Mouse (Mus musculus) embryo, embryonic 10.5 days (tissue): ENCODE results near the gene Cenpm.

Experiments
- DNase-seq: peaks from one replicate; pipeline ENCODE4 v3.0.0-alpha.2; 2015; ENCODE audit warnings: low spot score

Gene Cenpm

DNA sequence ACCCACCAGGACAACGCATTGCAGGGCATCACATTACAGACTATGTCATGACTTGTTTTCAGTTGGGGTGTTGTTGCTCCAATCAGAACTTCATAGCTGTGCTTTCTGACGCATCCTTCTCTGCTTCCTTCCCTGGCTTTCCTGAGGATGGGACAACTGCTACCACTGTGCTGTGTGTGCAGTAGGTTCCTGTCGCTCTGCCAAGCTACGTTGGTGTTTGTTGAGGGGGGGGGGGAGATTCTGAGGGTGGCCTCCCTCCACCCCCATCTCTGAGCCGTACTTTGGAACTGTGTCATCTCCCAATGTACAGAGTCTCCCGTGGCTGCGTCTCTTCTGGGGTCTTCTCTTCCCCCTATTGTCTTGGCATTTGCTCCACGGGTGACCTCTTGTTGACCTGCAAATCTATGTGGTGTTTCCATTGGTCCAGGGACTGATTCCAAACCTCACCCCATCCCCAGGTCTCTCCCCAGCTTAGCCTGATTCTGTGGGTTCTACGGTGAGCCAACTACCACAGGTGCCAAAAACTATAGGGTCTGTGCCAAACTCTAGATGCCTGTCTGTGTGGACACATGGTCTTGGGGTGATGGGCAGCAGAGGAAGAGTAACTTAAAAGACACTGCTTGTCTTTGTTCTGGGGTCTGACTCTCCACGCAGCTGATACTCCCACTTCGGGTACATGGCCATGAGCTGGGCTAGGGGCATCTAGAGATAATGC, 29.1 kb downstream of the Cenpm start:
- no peak for DNase-seq

DNA sequence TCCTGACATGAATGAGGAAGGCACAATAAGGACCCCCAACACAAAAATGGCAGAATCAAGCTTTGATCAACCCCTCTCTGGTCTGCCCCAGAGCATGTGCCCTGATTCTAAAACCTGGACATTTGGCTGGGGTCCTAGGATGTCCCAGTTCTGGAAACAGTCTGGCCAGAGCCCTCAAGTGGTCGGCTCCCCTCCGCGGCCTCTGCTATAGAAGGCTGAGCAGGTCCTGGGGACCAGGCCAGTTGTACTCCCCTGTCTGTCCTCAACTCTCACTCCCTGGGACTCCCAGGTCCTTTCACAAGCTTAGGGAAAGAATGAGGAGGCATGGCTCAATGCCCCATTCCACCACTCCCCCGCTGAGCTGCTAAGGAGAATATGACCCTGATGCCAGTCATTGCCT, 31.3 kb downstream of the Cenpm start:
- DNase-seq, result peak; percentile 29

DNA sequence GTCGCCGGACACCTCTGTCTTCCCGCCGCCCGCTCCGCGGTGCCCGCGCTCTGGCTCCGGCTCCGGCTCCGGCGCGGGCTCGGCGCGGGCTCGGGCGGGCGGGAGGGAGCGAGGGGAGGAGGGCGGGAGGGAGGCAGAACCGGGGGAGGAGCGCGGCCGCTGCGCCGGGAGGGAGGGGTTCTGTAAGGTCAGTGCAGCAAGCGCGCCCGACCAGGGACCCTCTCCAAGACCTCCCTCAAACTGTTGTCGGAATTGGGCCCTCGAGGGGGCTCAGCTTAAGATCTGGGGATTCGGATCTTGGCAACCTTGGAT, 31.8 kb downstream of the Cenpm start, which contains the start of gene Shisa8:
Gene Shisa8, minus strand, starts transcription at position 64 of the 312 bp plus-strand sequence.
- DNase-seq, result peak; percentile 33

- peak; percentile 46 for DNase-seq
These were observed 32.4 kb downstream of the Cenpm start for GRCm38 (mm10) chr15:82211911-82212751.

- DNase-seq, result no peak
These were observed 33.3 kb downstream of the Cenpm start for GRCm38 (mm10) chr15:82211281-82211680.

DNA sequence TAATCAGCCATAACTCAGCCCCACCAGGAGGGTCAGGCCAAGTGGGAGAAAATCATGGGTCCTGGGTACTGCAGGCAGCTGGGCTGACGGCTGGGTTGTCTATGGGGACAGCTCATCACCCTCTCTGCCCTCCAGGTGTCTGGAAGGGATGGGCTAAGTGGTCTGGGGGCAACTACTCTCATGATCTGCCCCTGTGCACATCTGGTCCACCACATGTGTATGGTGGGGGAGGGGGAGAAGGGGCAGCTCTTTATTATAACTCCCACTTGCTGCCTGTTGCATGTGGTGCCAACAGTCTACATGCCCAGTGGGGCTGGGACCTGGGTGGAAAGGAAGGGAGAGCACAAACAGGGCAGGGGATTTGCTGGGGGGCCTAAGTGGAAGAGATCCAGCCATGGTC, 33.7 kb downstream of the Cenpm start:
- DNase-seq, result no peak

- no peak for DNase-seq
These were observed 35.1 kb downstream of the Cenpm start for GRCm38 (mm10) chr15:82209295-82210050.

DNA sequence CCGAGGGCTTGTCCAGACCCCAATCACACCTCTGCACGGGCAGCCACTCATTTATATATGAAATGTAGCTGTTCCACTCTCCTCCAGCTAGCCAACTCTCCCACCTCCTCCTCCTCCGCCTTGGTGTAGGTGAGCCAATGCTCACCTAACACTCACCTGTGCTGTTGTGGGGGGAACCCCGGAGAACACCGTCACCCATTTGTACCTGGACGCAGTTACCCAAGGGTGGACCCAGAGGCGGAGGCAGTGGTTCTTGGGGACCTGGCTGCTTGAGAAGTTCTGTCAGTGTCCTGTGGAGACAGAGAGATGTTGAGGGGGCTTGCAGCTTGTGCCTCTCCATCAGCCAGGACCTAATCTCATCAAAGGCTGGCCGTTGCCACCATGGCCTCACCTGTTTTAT, 36.2 kb downstream of the Cenpm start:
- DNase-seq, result no peak

DNA sequence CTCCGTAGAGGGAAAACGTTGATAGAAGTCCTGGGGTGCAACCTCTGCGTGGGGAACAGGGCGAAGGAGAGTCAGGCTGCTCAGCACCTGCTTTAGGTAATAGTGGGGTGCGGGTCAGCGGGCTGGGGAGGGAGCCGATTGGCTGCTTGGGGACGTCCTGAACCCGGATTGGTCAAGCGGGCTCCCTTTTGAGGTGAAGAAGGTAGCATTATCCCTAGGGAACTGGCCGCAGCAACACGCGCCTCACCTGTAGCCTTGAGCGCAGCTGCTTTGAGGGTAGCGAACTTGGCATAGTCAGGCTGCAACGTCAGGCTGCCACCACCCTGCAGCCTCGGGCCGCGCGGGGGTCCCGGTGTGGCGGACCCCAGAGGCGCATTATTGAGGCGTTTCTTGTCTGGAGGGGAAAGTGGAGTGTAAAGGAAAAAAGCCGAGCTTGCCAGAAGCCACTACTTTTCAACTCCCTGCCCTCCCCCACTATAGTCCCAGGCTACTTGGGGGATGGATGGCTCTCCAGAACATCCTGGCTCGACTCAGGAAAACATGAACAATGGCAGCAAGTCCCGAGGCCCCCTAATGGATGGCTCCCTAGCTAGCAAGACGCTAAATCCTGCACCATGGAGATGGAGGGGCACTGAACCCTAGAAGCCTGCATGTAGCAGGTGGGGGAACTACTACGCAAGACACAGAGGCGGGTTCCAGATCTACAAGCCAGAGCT, 36.9 kb downstream of the Cenpm start:
- DNase-seq, result no peak

- DNase-seq, result no peak
These were observed 37.5 kb downstream of the Cenpm start for GRCm38 (mm10) chr15:82207105-82207459.

- DNase-seq, result no peak
These were observed 38.0 kb downstream of the Cenpm start for GRCm38 (mm10) chr15:82206365-82207104.

GRCm38 (mm10) chr15:82204680-82205371, 39.7 kb downstream of the Cenpm start:
- DNase-seq, result no peak

DNA sequence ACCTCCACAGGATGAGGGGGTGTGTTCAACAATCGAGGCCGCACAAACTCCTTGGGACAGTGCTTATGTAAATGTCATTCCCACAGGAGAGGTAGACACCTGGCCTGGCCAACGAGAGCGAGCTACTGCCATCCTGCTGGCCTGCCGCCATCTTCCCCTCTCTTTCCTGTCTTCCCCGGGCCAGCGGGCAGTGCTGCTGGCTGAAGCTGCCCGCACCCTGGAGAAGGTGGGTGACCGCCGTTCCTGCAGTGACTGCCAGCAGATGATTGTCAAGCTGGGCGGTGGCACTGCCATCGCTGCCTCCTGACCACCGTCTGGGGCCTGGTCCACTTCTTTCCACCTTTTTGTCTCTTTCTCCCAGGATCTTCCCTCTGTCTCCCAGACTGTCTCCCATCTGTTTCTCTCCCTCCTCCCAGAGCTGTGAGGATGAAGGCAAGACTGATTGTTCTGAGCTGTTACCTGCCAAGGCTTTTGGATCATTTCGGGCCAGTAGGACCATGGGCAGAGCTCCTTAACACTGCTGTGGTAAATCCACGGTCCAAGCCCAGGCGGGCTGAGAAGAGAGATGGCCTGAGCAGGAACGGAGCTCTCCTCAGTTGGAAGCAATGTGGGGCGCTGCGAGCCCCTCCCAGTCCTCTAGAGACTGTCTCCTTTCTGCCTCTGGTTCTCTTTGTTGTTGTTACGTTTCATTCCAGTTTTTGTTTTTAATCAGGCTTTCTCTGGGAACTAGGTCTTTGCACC, 40.8 kb downstream of the Cenpm start:
- no peak for DNase-seq

- no peak for DNase-seq
These were observed 41.5 kb downstream of the Cenpm start for GRCm38 (mm10) chr15:82203090-82203489.

- DNase-seq, result no peak
These were observed 42.5 kb downstream of the Cenpm start for GRCm38 (mm10) chr15:82202086-82202485.

DNA sequence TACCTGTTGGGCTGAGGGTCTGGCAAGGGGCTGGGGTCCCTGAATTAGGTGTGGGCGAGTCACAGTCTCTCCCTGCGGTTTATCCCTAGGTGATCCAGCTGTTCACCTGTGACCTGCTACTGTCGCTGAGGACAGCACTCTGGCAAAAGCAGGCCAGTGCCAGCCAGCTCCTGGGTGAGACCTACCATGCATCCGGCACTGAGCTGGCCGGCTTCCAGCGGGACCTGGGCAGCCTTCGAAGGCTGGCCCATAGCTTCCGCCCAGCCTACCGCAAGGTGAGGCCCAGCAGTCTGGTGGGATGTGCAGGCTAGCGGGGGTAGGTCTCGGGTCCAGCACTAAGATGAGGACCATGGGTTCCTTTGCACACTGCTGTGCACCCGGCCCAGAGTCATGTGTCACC, 45.0 kb downstream of the Cenpm start:
- no peak for DNase-seq

DNA sequence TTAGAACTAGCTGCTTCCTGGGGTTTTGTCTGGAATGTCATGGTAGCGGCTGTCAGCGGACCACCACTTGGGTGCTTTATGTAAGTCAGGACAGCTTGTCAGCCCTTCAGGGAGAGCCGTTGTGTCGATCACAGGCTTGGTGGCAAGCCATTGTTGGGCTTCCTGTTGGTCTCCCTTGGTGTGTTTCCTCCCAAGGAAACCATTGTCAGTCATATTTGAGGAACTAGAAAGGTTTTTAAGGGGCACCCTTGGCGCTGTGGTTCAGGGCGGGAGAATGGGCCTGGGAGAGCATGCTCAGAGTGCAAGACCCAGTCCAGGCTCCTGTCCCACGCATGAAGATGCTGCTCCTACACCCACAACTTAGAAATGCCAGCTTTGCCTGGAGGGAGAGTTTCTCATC, 46.2 kb downstream of the Cenpm start:
- no peak for DNase-seq

DNA sequence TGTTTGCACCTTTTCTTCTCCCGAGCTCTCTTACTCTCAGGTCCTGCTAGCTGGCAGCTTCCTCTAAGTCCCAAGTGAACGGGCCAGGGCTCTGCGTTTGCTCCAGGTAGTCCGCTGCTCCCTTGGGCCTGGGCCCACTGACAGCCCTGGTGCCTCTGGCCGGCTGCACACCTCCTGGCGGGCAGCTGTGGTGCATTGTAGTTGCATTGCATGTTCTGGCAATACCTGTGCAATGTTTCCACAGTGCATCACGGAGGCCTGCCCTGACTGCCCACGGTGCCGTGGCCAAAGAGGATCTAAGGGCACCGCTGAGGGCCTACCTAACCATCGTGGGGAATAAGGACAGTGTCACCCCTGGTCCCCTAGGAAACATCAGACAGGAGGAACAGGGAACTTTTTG, 46.6 kb downstream of the Cenpm start:
- no peak for DNase-seq

GRCm38 (mm10) chr15:82197246-82197750, 47.2 kb downstream of the Cenpm start:
- no peak for DNase-seq

- no peak for DNase-seq
These were observed 48.2 kb downstream of the Cenpm start for GRCm38 (mm10) chr15:82196300-82196699.
